9 mouse cellular contexts compared by ENCODE assay signal in the genomic region with DNA sequence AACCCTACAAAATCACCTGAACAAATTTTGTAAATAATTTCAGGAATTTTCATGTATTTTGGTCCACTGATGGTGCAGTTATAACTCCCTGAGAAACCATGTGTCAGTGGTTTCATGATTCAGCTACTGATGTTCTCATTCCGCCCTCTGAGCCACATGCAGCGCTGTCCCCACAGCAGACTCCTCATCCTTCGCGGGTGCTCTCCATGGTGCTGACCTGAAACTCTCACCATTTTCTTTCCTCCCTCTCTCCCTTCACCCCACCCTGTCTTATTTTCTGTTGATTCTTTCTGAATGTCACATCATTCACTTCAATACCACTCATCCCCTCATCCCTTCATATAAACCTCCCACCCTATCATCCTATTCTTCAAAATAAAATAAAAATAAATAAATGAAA.
DNase-seq lines count a peak whose midpoint lies in the region; ATAC-seq and TF ChIP-seq lines count a peak whose summit lies in the region.
"Had no signal": no experiment of that assay in that cellular context is flagged by ENCODE, and none has a peak within 500 bp of the region (broad histone marks: within the 10 kb centered on the region; RNA-seq: fewer than 3 reads in every experiment).

No protein-coding gene starts in this region.

- no peaks in the 10 kb centered on the region for H3K9me3 ChIP-seq in neural tube, embryonic 15.5 days (replicated peaks)
- no peaks in the 10 kb centered on the region for H3K9me3 ChIP-seq in intestine, postnatal 0 days (ENCODE audit: control insufficient read depth)
- H3K9me3 ChIP-seq: embryonic facial prominence, embryonic 12.5 days; limb, embryonic 12.5 days had no signal

- no peaks in the 10 kb centered on the region for H3K4me1 ChIP-seq in neural tube, embryonic 15.5 days
- no peaks in the 10 kb centered on the region for H3K4me1 ChIP-seq in intestine, postnatal 0 days (replicated peaks; ENCODE audit: control insufficient read depth, insufficient read depth, low read length)
- H3K4me1 ChIP-seq: embryonic facial prominence, embryonic 12.5 days; limb, embryonic 12.5 days had no signal

- DNase-seq in neural tube, embryonic 10.5 days (ENCODE audit: extremely low spot score, low spot score), result peak; percentile 44
- DNase-seq in c-Kit-positive CD71-positive TER-119-negative erythroid progenitor cells, embryonic 14.5 days (ENCODE audit: low read depth), result peak; percentile 1
- peak; percentile 58 for DNase-seq in retina, embryonic 14.5 days (ENCODE audit: low spot score)
- no peak for DNase-seq in right cerebral cortex, postnatal 14 days
- no peak for DNase-seq in cerebellum, adult 18-20 months

- H3K36me3 ChIP-seq in neural tube, embryonic 15.5 days, result no peaks in the 10 kb centered on the region
- H3K36me3 ChIP-seq in intestine, postnatal 0 days (ENCODE audit: control insufficient read depth, insufficient read depth), result no peaks in the 10 kb centered on the region
- H3K36me3 ChIP-seq: embryonic facial prominence, embryonic 12.5 days; limb, embryonic 12.5 days had no signal

- no peak overlapping the region for H3K27ac ChIP-seq in neural tube, embryonic 15.5 days (replicated peaks)
- no peak overlapping the region for H3K27ac ChIP-seq in intestine, postnatal 0 days (ENCODE audit: low read depth, low read length)
- H3K27ac ChIP-seq: embryonic facial prominence, embryonic 12.5 days; limb, embryonic 12.5 days had no signal

- WGBS in neural tube, embryonic 15.5 days, result 13% methylated on average over 4 of the region's 4 CpGs
- 6% methylated on average over 4 of the region's 4 CpGs for WGBS in intestine, postnatal 0 days

- H3K4me2 ChIP-seq in neural tube, embryonic 15.5 days, result no peak overlapping the region
- H3K4me2 ChIP-seq in intestine, postnatal 0 days (replicated peaks; ENCODE audit: low read depth), result no peak overlapping the region
- H3K4me2 ChIP-seq: embryonic facial prominence, embryonic 12.5 days; limb, embryonic 12.5 days had no signal

- TF ChIP-seq CTCF in intestine, postnatal 0 days (IDR thresholded peaks at IDR 0.05; ENCODE audit: low read depth), result peak; percentile 47

- H3K9ac ChIP-seq in neural tube, embryonic 15.5 days (replicated peaks), result no peak overlapping the region
- no peak overlapping the region for H3K9ac ChIP-seq in intestine, postnatal 0 days (ENCODE audit: low read depth, low read length)
- H3K9ac ChIP-seq: embryonic facial prominence, embryonic 12.5 days; limb, embryonic 12.5 days had no signal

- no peak for ATAC-seq in neural tube, embryonic 15.5 days (ENCODE audit: low FRiP score)
- ATAC-seq in intestine, postnatal 0 days, result no peak

- no peaks in the 10 kb centered on the region for H3K27me3 ChIP-seq in neural tube, embryonic 15.5 days (replicated peaks)
- no peaks in the 10 kb centered on the region for H3K27me3 ChIP-seq in intestine, postnatal 0 days (replicated peaks; ENCODE audit: control insufficient read depth, insufficient read depth, low read length)
- H3K27me3 ChIP-seq: embryonic facial prominence, embryonic 12.5 days; limb, embryonic 12.5 days had no signal

- no peak overlapping the region for H3K4me3 ChIP-seq in neural tube, embryonic 15.5 days (replicated peaks)
- no peak overlapping the region for H3K4me3 ChIP-seq in intestine, postnatal 0 days (ENCODE audit: low read depth, low read length)
- H3K4me3 ChIP-seq: embryonic facial prominence, embryonic 12.5 days; limb, embryonic 12.5 days had no signal

Comparison
In these comparisons a context has a peak if more than half of its experiments do, and no peak if none do; other contexts are left out.
1. DNase-seq: peak in neural tube, embryonic 10.5 days (single experiment), c-Kit-positive CD71-positive TER-119-negative erythroid progenitor cells, embryonic 14.5 days (single experiment) and retina, embryonic 14.5 days (single experiment); none in right cerebral cortex, postnatal 14 days (single experiment) and cerebellum, adult 18-20 months (0 of 2).